Mouse (Mus musculus) leukemia stem cell, adult 10-12 weeks (primary cell): Measurements from ENCODE around the gene Stox1. TPM values are rescaled to one million over a fixed set of nuclear protein-coding genes. Genes with fewer than 3 reads are reported as not detected.

Source experiments
- polyA plus RNA-seq: library from polyadenylated mRNA; stranded (reverse); fragments of >175 nt; gene quantifications from 2 replicates; pipeline ENCODE4 v1.2.3, GENCODE M21; 2012; ENCODE audit warnings: low replicate concordance

The Stox1 gene
- not detected in 2 replicates for polyA plus RNA-seq

DNA sequence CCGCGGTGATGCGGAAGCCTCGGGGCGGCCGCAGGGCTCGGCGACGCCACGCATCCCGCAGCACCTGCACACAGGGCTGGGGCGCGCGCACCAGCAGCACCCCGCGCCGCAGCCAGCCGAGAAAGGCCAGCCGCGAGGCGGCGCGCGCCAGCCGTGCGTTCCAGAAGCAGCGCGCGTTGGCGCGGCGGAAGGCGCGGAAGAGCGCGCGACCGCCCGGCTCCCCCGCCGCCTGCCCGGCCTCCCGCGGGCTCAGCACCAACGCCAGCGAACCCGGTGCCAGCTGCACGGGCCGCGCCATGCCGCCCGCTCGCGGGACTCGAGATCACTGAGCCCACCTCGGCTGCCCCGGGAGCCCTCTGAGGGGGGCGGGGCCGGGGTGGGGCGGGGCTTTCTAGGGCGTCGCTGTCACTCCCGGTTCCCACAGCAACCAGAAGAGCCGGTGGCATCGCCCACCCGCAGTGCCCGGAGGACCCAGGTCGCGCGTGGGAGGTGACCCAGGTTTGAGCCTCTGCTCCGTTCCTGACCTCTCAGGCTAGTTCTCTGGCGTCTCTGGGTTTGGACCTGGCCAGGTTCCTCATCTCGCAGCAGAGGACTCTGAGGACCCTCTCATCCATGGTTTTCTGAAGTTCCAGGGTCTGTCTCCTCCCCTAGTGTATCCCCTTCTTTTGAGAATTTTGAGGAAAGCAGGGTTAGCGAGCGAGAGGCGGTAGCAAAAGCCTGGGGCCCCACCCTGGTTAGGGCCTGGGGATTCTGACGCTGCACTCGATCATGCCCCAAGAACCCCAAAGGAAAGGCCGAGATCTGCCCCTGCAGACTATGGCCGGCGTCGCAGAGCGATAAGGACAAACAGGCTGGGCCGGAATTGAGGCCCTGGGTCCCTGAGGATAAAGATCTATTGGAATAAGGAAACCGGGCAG is at the start of gene Stox1:
Stox1 (minus strand) TSS at position 358 of the 917 bp plus-strand sequence.

DNA sequence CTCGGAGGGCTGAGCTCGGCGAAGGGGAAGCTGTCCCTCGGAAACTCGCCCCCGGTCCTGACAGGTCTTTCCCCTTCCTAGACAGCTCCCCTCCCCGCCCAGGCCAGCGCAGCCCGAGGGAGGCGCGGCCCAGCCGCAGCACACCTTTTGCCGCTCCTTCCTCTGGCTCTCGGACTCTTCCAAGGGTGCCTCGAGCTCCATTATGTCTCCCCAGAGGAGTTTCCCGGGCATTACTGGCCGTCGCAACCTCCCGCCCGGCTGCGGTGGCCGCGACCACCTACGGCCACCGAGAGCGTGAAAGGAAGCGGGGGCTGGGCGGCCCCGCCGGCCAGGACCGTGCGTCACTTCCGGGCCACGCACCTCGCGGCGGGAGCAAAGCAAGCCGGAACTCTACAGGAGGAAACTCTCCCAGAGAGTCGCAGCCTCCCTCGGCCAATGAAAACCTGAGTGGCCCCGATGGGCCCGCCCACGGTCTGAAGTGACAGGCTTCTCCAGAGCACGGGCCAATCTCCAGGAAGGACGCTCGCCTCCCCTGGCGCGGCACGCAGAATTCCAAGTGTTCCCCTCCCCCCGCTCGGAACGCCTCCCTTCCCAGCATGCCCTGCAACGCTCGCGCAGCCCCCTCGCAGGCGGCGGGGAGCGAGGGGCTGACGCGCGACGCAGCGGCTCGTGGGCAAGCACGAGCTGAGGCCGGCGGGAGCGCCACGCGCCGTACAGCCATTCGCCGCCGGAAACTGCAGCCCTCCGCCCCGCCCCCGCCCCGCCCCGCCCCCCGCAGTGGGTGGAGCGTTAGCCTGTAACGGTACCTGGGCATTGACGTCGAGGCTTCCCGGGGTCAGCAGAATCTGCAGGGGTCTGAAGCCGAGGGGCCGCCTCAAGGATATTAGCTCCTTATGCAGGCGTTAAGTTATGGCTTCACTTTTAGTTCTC is 74.8 kb downstream of the Stox1 start, which contains the start of gene Ddx50:
Ddx50 (minus strand) TSS at position 338 of the 930 bp plus-strand sequence.

Other genes with a start within 250 kb of the Stox1 start
- 0.57 and 15.4 TPM in 2 replicates for gene Vps26a, start 239.3 kb downstream of the Stox1 start, polyA plus RNA-seq
- gene Srgn, start 198.7 kb downstream of the Stox1 start, polyA plus RNA-seq = 3.4 and 66.0 TPM in 2 replicates
- gene Kif1bp, start 147.7 kb downstream of the Stox1 start, polyA plus RNA-seq = 4.2 and 9.4 TPM in 2 replicates
- 60.1 and 80.2 TPM in 2 replicates for gene Ddx21, start 123.8 kb downstream of the Stox1 start, polyA plus RNA-seq
- 18.1 and 20.8 TPM in 2 replicates for gene Ddx50, start 74.9 kb downstream of the Stox1 start, polyA plus RNA-seq
- 0.74 and 8.3 TPM in 2 replicates for gene Ccar1, start 66.2 kb upstream of the Stox1 start, polyA plus RNA-seq
- gene Tet1, start 182.9 kb upstream of the Stox1 start, polyA plus RNA-seq = 0.23 TPM in 1 of 2 replicates, not detected in the other
- 12.8 and 16.9 TPM in 2 replicates for gene Slc25a16, start 194.5 kb upstream of the Stox1 start, polyA plus RNA-seq
- 17.1 and 23.2 TPM in 2 replicates for gene Dna2, start 220.9 kb upstream of the Stox1 start, polyA plus RNA-seq